Mouse (Mus musculus) kidney, postnatal 0 days (tissue): ENCODE data around the gene Zfyve28. TPM values are rescaled to one million over a fixed set of nuclear protein-coding genes. Genes with fewer than 3 reads are reported as not detected.

ENCODE experiments used
- ATAC-seq: fragments of 200-750 bp; cut with Nextera tagmentation; replicated peaks from 2 replicates; pipeline ENCODE4 v1.8.0; 2017; ENCODE audit warnings: low read depth, moderate number of reproducible peaks, moderate TSS enrichment, moderate library complexity; ENCODE audit not compliant: low FRiP score
- DNase-seq: peaks from one replicate; pipeline ENCODE4 v3.0.0-alpha.2; 2016; ENCODE audit warnings: low spot score
- H3K27ac ChIP-seq: fragments of 300-500 bp; sonication (generic); 2 replicates; pipeline ENCODE4 v1.5.1; 2014; ENCODE audit warnings: mild to moderate bottlenecking
- H3K27me3 ChIP-seq: fragments of 300-500 bp; sonication (generic); 2 replicates; pipeline ENCODE4 v1.6.1; 2014; ENCODE audit warnings: low read length, mixed read lengths; ENCODE audit not compliant: insufficient read depth
- H3K36me3 ChIP-seq: fragments of 300-500 bp; sonication (generic); 2 replicates; pipeline ENCODE4 v1.6.1; 2014; ENCODE audit warnings: low read length, mixed read lengths; ENCODE audit not compliant: insufficient read depth
- H3K4me1 ChIP-seq: fragments of 300-500 bp; sonication (generic); replicated peaks from 2 replicates; pipeline ENCODE4 v1.6.1; 2014; ENCODE audit warnings: antibody characterized with exemption, low read length, mixed read lengths; ENCODE audit not compliant: insufficient read depth
- H3K4me2 ChIP-seq: fragments of 300-500 bp; sonication (generic); 2 replicates; pipeline ENCODE4 v1.6.1; 2014; ENCODE audit warnings: mild to moderate bottlenecking, low read length, moderate library complexity, mixed read lengths
- H3K4me3 ChIP-seq: fragments of 300-500 bp; sonication (generic); replicated peaks from 2 replicates; pipeline ENCODE4 v1.5.1; 2014; ENCODE audit warnings: low read depth, low read length
- H3K9ac ChIP-seq: fragments of 300-500 bp; sonication (generic); 2 replicates; pipeline ENCODE4 v1.6.1; 2014; ENCODE audit warnings: low read depth, low read length
- H3K9me3 ChIP-seq: fragments of 300-500 bp; sonication (generic); replicated peaks from 2 replicates; pipeline ENCODE4 v1.6.1; 2016; ENCODE audit warnings: low read length, inconsistent platforms, mixed read lengths
- CTCF ChIP-seq: IDR thresholded peaks from 2 replicates; pipeline ENCODE4 v1.5.1; 2016; ENCODE audit warnings: antibody characterized with exemption, low read depth, mild to moderate bottlenecking, moderate library complexity
- WGBS: fragments of 180-500 bp; shearing (Covaris S2); extraction: QIAGEN DNeasy Blood & Tissue Kit; methylation state at CpG from one replicate; pipeline ENCODE4 v1.1.7; 2014; 5-methylcytosine and 5-hydroxymethylcytosine counted together
- polyA plus RNA-seq: library from polyadenylated mRNA; unstranded; fragments of >200 nt; fragmentation: Nextera tagmentation; extraction: Ambion mirVana; gene quantifications from 2 replicates; pipeline ENCODE4 v1.2.1, GENCODE M21; 2015

Gene Zfyve28
- polyA plus RNA-seq, 1 experiment from 2014 or later, result 0.14 TPM

- Histone ChIP-seq H3K9ac (no peak overlapping the region), H3K36me3 (no peaks in the 10 kb centered on the region), H3K9me3 (no peaks in the 10 kb centered on the region), H3K27ac (no peak overlapping the region), H3K4me1 (no peaks in the 10 kb centered on the region), H3K4me3 (no peak overlapping the region), H3K4me2 (no peak overlapping the region), H3K27me3 (no peaks in the 10 kb centered on the region)
- TF ChIP-seq CTCF, result peak; percentile 96
- ATAC-seq (peak; percentile 85), DNase-seq (peak; percentile 89)
- 0% methylated on average over 1 of the region's 1 CpGs for WGBS
Measured at GRCm38 (mm10) chr5:34210279-34210678, 78.0 kb downstream of the Zfyve28 start.

- WGBS, result 50% methylated on average over 3 of the region's 3 CpGs
- H3K27me3 ChIP-seq, result no peaks in the 10 kb centered on the region
- no peak overlapping the region for H3K9ac ChIP-seq
- H3K9me3 ChIP-seq, result no peaks in the 10 kb centered on the region
- no peaks in the 10 kb centered on the region for H3K4me1 ChIP-seq
- no peak overlapping the region for H3K4me3 ChIP-seq
- ATAC-seq, result no peak
- no peaks in the 10 kb centered on the region for H3K36me3 ChIP-seq
- DNase-seq, result no peak
- no peak overlapping the region for H3K4me2 ChIP-seq
- TF ChIP-seq CTCF, result no peak
- no peak overlapping the region for H3K27ac ChIP-seq
Measured at GRCm38 (mm10) chr5:34207503-34207902, 80.7 kb downstream of the Zfyve28 start.

DNA sequence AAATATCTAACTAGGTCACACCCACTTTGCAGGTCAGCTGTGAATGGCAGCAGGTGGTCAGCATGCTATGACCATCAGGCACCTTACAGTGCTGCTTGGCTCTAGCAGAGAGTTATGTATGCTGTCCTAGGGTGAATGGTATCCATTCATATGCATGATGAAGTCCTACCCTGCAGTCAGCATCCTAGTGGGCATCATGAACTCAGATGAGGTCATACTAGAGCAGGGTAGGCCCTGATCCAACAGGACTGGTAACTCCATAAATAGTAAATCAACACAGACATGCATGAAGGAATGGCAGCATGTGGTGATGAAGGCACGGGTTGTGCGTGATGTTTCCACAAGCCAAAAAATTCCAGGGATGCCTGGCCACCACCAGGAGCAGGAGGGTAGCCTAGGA is 82.5 kb downstream of the Zfyve28 start:
- Histone ChIP-seq H3K4me3 (no peak overlapping the region), H3K4me1 (no peaks in the 10 kb centered on the region), H3K9ac (no peak overlapping the region), H3K36me3 (no peaks in the 10 kb centered on the region), H3K27me3 (no peaks in the 10 kb centered on the region), H3K27ac (no peak overlapping the region), H3K9me3 (no peaks in the 10 kb centered on the region), H3K4me2 (no peak overlapping the region)
- DNase-seq, result no peak
- TF ChIP-seq CTCF, result no peak
- 58% methylated on average over 2 of the region's 2 CpGs for WGBS
- ATAC-seq, result no peak

DNA sequence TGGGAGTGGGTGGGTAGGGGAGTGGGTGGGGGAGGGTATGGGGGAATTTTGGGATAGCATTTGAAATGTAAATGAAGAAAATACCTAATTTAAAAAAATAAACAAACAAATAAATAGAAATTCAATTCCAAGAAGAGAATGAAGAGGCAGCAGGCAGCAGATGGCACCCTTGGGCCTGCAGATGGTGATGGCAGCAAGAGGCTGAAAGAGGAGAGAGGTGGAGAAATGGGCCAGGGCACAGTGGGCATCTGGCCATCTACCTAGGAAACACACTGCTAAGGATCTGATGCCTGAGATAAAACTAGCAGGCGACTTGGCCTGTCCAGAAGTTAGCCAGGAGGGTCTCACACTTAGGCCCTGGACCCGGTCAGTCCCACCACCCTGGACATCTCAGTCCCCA is 83.3 kb downstream of the Zfyve28 start:
- DNase-seq, result no peak
- no peak for ATAC-seq
- Histone ChIP-seq H3K27ac (no peak overlapping the region), H3K36me3 (no peaks in the 10 kb centered on the region), H3K4me2 (no peak overlapping the region), H3K9me3 (no peaks in the 10 kb centered on the region), H3K27me3 (no peaks in the 10 kb centered on the region), H3K4me3 (no peak overlapping the region), H3K4me1 (no peaks in the 10 kb centered on the region), H3K9ac (no peak overlapping the region)
- WGBS, result 89% methylated on average over 2 of the region's 2 CpGs
- TF ChIP-seq CTCF, result no peak

DNA sequence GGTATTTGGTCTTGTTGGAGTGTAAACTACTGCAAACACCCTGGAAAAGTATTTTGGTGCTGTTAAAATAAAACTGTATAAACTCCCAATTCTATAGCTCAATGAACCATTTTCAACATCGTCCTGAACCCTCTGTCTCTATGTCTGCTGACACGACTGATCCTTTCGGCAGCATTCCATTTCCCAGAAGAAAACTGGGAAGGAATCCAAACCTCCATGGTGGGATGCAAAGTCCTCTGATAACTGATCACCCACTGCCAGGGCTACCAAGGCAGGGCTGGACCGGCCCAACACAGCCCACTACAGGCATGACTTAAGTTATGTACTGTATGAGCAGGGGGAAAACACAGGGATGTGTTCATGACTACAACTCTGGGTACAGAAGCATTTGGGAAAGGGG is 86.2 kb downstream of the Zfyve28 start:
- Histone ChIP-seq H3K4me2 (no peak overlapping the region), H3K4me3 (no peak overlapping the region), H3K27me3 (no peaks in the 10 kb centered on the region), H3K36me3 (no peaks in the 10 kb centered on the region), H3K4me1 (no peaks in the 10 kb centered on the region), H3K9me3 (no peaks in the 10 kb centered on the region), H3K9ac (no peak overlapping the region), H3K27ac (no peak overlapping the region)
- no peak for ATAC-seq
- WGBS, result 75% methylated on average over 4 of the region's 4 CpGs
- DNase-seq, result no peak
- no peak for TF ChIP-seq CTCF

DNA sequence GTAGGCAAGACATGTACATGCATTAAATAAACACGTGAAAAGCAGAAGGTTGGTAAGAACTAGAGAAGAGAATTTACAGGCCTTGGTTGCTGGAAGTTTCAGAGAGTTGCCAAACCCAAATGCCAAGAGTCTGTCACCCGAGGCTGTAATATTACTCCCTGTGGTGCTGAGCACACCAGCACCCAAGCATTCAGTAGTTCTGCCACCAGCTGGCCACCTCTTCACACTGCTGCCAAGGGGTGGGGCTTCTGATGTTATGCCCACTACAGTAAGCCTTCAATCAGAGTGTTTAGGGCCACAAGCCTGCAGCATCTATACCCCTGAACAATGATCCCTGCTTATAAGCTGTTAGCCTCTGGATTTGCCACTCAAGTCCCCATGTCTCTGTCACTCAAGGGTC is 86.9 kb downstream of the Zfyve28 start:
- ATAC-seq, result 0 out of 2 replicates have a peak, but pooled peaks have one; percentile 49

GRCm38 (mm10) chr5:34198615-34199014 is 89.6 kb downstream of the Zfyve28 start:
- DNase-seq (no peak), ATAC-seq (no peak)
- H3K4me1 ChIP-seq, result no peaks in the 10 kb centered on the region
- H3K27me3 ChIP-seq, result no peaks in the 10 kb centered on the region
- H3K9ac ChIP-seq, result no peak overlapping the region
- 91% methylated on average over 6 of the region's 6 CpGs for WGBS
- TF ChIP-seq CTCF, result no peak
- no peak overlapping the region for H3K4me2 ChIP-seq
- H3K4me3 ChIP-seq, result no peak overlapping the region
- H3K9me3 ChIP-seq, result no peaks in the 10 kb centered on the region
- H3K36me3 ChIP-seq, result no peaks in the 10 kb centered on the region
- no peak overlapping the region for H3K27ac ChIP-seq

More for the DNA sequence above, 86.9 kb downstream of the Zfyve28 start:
- 53% methylated on average over 2 of the region's 2 CpGs for WGBS
- Histone ChIP-seq H3K9ac (no peak overlapping the region), H3K4me1 (no peaks in the 10 kb centered on the region), H3K4me3 (no peak overlapping the region), H3K9me3 (no peaks in the 10 kb centered on the region), H3K27ac (no peak overlapping the region), H3K4me2 (no peak overlapping the region), H3K27me3 (no peaks in the 10 kb centered on the region), H3K36me3 (no peaks in the 10 kb centered on the region)
- DNase-seq, result peak; percentile 36
- TF ChIP-seq CTCF, result peak; percentile 52; the same call in 1 of the 2 replicates
